Mouse (Mus musculus): ENCODE measurements around the gene Lrfn3. TPM values are rescaled to one million over a fixed set of nuclear protein-coding genes. Genes with fewer than 3 reads are reported as not detected.
A peak's percentile ranks its signal among the peaks of the same experiment; 100 is the strongest.

The Lrfn3 gene
- total RNA-seq, 1 experiment, result 2.6 TPM

- H3K27ac ChIP-seq (ENCODE audit: insufficient read depth, low read depth, low read length, poor library complexity, severe bottlenecking), result no peak overlapping the region
- H3K36me3 ChIP-seq (ENCODE audit: control insufficient read depth, insufficient read depth, low read length, poor library complexity, severe bottlenecking), result no peaks in the 10 kb centered on the region
- DNase-seq (ENCODE audit: low read depth, low spot score), result no peak
- no peaks in the 10 kb centered on the region for H3K9me3 ChIP-seq (ENCODE audit: control insufficient read depth, insufficient read depth, low read depth, low read length)
- no peaks in the 10 kb centered on the region for H3K4me1 ChIP-seq (ENCODE audit: control insufficient read depth in 2 of 2, insufficient read depth in 2 of 2, low read length in 2 of 2, poor library complexity in 1 of 2)
- TF ChIP-seq ZC3H11A (IDR thresholded peaks at IDR 0.05; ENCODE audit: borderline replicate concordance, low read depth, low read length) (no peak), MAFK (IDR thresholded peaks at IDR 0.05; ENCODE audit: insufficient read depth, low read depth, low read length) (no peak), ZNF384 (IDR thresholded peaks at IDR 0.05; ENCODE audit: low read depth, low read length) (no peak), CHD2 (IDR thresholded peaks at IDR 0.05; ENCODE audit: low read depth, low read length) (no peak), HCFC1 (IDR thresholded peaks at IDR 0.05; ENCODE audit: borderline replicate concordance, insufficient read depth, low read length) (no peak)
- H3K9ac ChIP-seq (ENCODE audit: insufficient read depth, low read depth, low read length, poor library complexity, severe bottlenecking), result no peak overlapping the region
- no peak overlapping the region for H3K4me3 ChIP-seq (ENCODE audit: insufficient read depth in 1 of 2, low read depth in 1 of 2, low read length in 2 of 2, poor library complexity in 1 of 2, severe bottlenecking in 1 of 2)
- in situ Hi-C loops (cut with MboI; ENCODE audit: low sequenced_read_pairs in 2 of 2, unreplicated experiment in 2 of 2), result no loop called here
Measured at GRCm38 (mm10) chr7:30402343-30402742, 39.8 kb upstream of the Lrfn3 start.

GRCm38 (mm10) chr7:30399671-30400070, 37.1 kb upstream of the Lrfn3 start:
- H3K9ac ChIP-seq (ENCODE audit: insufficient read depth, low read depth, low read length, poor library complexity, severe bottlenecking), result no peak overlapping the region
- DNase-seq (ENCODE audit: low read depth, low spot score), result no peak
- no peaks in the 10 kb centered on the region for H3K9me3 ChIP-seq (ENCODE audit: control insufficient read depth, insufficient read depth, low read depth, low read length)
- H3K36me3 ChIP-seq (ENCODE audit: control insufficient read depth, insufficient read depth, low read length, poor library complexity, severe bottlenecking), result no peaks in the 10 kb centered on the region
- no peak for TF ChIP-seq MAFK (IDR thresholded peaks at IDR 0.05; ENCODE audit: insufficient read depth, low read depth, low read length)
- TF ChIP-seq HCFC1 (IDR thresholded peaks at IDR 0.05; ENCODE audit: borderline replicate concordance, insufficient read depth, low read length), result no peak
- no peak for TF ChIP-seq ZC3H11A (IDR thresholded peaks at IDR 0.05; ENCODE audit: borderline replicate concordance, low read depth, low read length)
- TF ChIP-seq ZNF384 (IDR thresholded peaks at IDR 0.05; ENCODE audit: low read depth, low read length), result no peak
- no peak for TF ChIP-seq CHD2 (IDR thresholded peaks at IDR 0.05; ENCODE audit: low read depth, low read length)
- H3K4me3 ChIP-seq (ENCODE audit: insufficient read depth in 1 of 2, low read depth in 1 of 2, low read length in 2 of 2, poor library complexity in 1 of 2, severe bottlenecking in 1 of 2), result no peak overlapping the region
- H3K4me1 ChIP-seq (ENCODE audit: control insufficient read depth in 2 of 2, insufficient read depth in 2 of 2, low read length in 2 of 2, poor library complexity in 1 of 2), result no peaks in the 10 kb centered on the region
- no peak overlapping the region for H3K27ac ChIP-seq (ENCODE audit: insufficient read depth, low read depth, low read length, poor library complexity, severe bottlenecking)
- in situ Hi-C loops (cut with MboI; ENCODE audit: low sequenced_read_pairs in 2 of 2, unreplicated experiment in 2 of 2), result no loop called here

DNA sequence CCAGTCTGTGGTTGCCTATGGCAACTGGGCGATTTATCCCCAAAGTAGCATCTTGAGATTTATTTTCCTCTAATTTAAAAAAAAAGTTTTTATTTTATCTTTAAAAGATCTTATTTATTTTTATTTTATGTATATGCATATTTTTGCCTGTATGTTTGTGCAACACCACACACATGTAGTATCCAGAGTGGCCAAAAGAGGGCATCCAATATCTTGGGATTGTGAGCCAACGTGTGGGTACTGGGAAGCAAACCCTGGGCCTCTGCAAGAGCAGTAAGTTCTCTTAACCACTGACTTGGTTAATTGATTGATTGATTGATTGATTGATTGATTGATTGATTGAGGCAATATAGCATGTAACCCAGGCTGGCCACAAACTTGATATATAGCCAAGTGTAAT, 32.3 kb upstream of the Lrfn3 start:
- Histone ChIP-seq H3K36me3 (ENCODE audit: control insufficient read depth, insufficient read depth, low read length, poor library complexity, severe bottlenecking) (no peaks in the 10 kb centered on the region), H3K4me1 (ENCODE audit: control insufficient read depth in 2 of 2, insufficient read depth in 2 of 2, low read length in 2 of 2, poor library complexity in 1 of 2) (no peaks in the 10 kb centered on the region), H3K9me3 (ENCODE audit: control insufficient read depth, insufficient read depth, low read depth, low read length) (no peaks in the 10 kb centered on the region), H3K9ac (ENCODE audit: insufficient read depth, low read depth, low read length, poor library complexity, severe bottlenecking) (no peak overlapping the region), H3K27ac (ENCODE audit: insufficient read depth, low read depth, low read length, poor library complexity, severe bottlenecking) (no peak overlapping the region), H3K4me3 (ENCODE audit: insufficient read depth in 1 of 2, low read depth in 1 of 2, low read length in 2 of 2, poor library complexity in 1 of 2, severe bottlenecking in 1 of 2) (no peak overlapping the region)
- peak; percentile 47 for DNase-seq (ENCODE audit: low read depth, low spot score)
- TF ChIP-seq HCFC1 (IDR thresholded peaks at IDR 0.05; ENCODE audit: borderline replicate concordance, insufficient read depth, low read length) (no peak), MAFK (IDR thresholded peaks at IDR 0.05; ENCODE audit: insufficient read depth, low read depth, low read length) (no peak), ZC3H11A (IDR thresholded peaks at IDR 0.05; ENCODE audit: borderline replicate concordance, low read depth, low read length) (no peak), CHD2 (IDR thresholded peaks at IDR 0.05; ENCODE audit: low read depth, low read length) (no peak), ZNF384 (IDR thresholded peaks at IDR 0.05; ENCODE audit: low read depth, low read length) (no peak)
- in situ Hi-C loops (cut with MboI; ENCODE audit: low sequenced_read_pairs in 2 of 2, unreplicated experiment in 2 of 2), result no loop called here

DNA sequence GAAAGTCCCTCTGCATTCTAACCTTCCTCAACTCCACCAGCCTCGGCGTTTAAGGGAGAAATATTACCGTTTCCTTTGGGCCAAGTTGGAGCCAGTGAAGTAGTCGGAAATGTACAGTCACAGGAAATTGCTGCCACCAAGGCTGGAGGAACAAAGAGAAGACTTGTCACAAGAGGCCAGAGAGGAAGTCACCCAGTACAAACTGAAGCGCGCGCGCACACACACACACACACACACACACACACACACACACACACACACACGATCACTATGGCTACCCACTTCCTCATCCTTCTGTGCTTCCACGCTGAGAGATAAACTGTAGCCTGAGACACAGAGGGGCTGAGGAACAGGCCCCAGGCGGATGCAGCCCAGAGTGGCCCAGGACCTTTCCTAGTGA, 31.8 kb upstream of the Lrfn3 start:
- H3K36me3 ChIP-seq (ENCODE audit: control insufficient read depth, insufficient read depth, low read length, poor library complexity, severe bottlenecking), result no peaks in the 10 kb centered on the region
- DNase-seq (ENCODE audit: low read depth, low spot score), result no peak
- no peaks in the 10 kb centered on the region for H3K9me3 ChIP-seq (ENCODE audit: control insufficient read depth, insufficient read depth, low read depth, low read length)
- in situ Hi-C loops (cut with MboI; ENCODE audit: low sequenced_read_pairs in 2 of 2, unreplicated experiment in 2 of 2), result no loop called here
- H3K4me1 ChIP-seq (ENCODE audit: control insufficient read depth in 2 of 2, insufficient read depth in 2 of 2, low read length in 2 of 2, poor library complexity in 1 of 2), result no peaks in the 10 kb centered on the region
- no peak overlapping the region for H3K27ac ChIP-seq (ENCODE audit: insufficient read depth, low read depth, low read length, poor library complexity, severe bottlenecking)
- no peak overlapping the region for H3K4me3 ChIP-seq (ENCODE audit: insufficient read depth in 1 of 2, low read depth in 1 of 2, low read length in 2 of 2, poor library complexity in 1 of 2, severe bottlenecking in 1 of 2)
- TF ChIP-seq MAFK (IDR thresholded peaks at IDR 0.05; ENCODE audit: insufficient read depth, low read depth, low read length), result no peak
- no peak for TF ChIP-seq ZC3H11A (IDR thresholded peaks at IDR 0.05; ENCODE audit: borderline replicate concordance, low read depth, low read length)
- TF ChIP-seq HCFC1 (IDR thresholded peaks at IDR 0.05; ENCODE audit: borderline replicate concordance, insufficient read depth, low read length), result no peak
- TF ChIP-seq ZNF384 (IDR thresholded peaks at IDR 0.05; ENCODE audit: low read depth, low read length), result no peak
- no peak for TF ChIP-seq CHD2 (IDR thresholded peaks at IDR 0.05; ENCODE audit: low read depth, low read length)
- H3K9ac ChIP-seq (ENCODE audit: insufficient read depth, low read depth, low read length, poor library complexity, severe bottlenecking), result no peak overlapping the region

GRCm38 (mm10) chr7:30393631-30394030, 31.1 kb upstream of the Lrfn3 start:
- Histone ChIP-seq H3K27ac (ENCODE audit: insufficient read depth, low read depth, low read length, poor library complexity, severe bottlenecking) (no peak overlapping the region), H3K4me3 (ENCODE audit: insufficient read depth in 1 of 2, low read depth in 1 of 2, low read length in 2 of 2, poor library complexity in 1 of 2, severe bottlenecking in 1 of 2) (no peak overlapping the region), H3K9ac (ENCODE audit: insufficient read depth, low read depth, low read length, poor library complexity, severe bottlenecking) (no peak overlapping the region), H3K36me3 (ENCODE audit: control insufficient read depth, insufficient read depth, low read length, poor library complexity, severe bottlenecking) (no peaks in the 10 kb centered on the region), H3K9me3 (ENCODE audit: control insufficient read depth, insufficient read depth, low read depth, low read length) (no peaks in the 10 kb centered on the region), H3K4me1 (ENCODE audit: control insufficient read depth in 2 of 2, insufficient read depth in 2 of 2, low read length in 2 of 2, poor library complexity in 1 of 2) (no peaks in the 10 kb centered on the region)
- no peak for DNase-seq (ENCODE audit: low read depth, low spot score)
- TF ChIP-seq ZC3H11A (IDR thresholded peaks at IDR 0.05; ENCODE audit: borderline replicate concordance, low read depth, low read length) (no peak), ZNF384 (IDR thresholded peaks at IDR 0.05; ENCODE audit: low read depth, low read length) (no peak), MAFK (IDR thresholded peaks at IDR 0.05; ENCODE audit: insufficient read depth, low read depth, low read length) (no peak), CHD2 (IDR thresholded peaks at IDR 0.05; ENCODE audit: low read depth, low read length) (no peak), HCFC1 (IDR thresholded peaks at IDR 0.05; ENCODE audit: borderline replicate concordance, insufficient read depth, low read length) (no peak)
- in situ Hi-C loops (cut with MboI; ENCODE audit: low sequenced_read_pairs in 2 of 2, unreplicated experiment in 2 of 2), result no loop called here

Data from ES-E14 (cell line).